Mouse (Mus musculus) embryo, embryonic 10.5 days (tissue): ENCODE results near the gene Dagla.

Experiments
- DNase-seq: peaks from one replicate; pipeline ENCODE4 v3.0.0-alpha.2; 2015; ENCODE audit warnings: low spot score

Dagla gene

DNA sequence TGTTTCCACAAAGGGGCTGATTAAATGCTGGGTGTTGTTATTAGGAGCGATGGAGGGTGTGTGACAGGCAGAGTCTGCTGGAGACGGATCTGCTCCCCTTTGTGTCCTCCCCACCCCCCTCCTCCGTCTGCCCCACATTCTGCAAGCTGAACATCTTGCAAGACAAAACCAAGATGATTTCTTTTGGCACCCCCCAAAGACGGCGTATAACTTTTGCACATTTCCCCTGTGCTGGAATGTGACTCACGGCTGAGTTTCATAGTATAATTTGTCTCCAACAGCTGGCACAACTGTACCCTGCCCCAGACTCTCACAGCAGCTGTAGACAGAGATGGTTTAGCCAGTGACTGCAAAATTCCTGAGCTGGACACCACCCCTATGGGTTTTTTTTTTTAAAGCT, 3.3 kb upstream of the Dagla start:
- no peak for DNase-seq

DNA sequence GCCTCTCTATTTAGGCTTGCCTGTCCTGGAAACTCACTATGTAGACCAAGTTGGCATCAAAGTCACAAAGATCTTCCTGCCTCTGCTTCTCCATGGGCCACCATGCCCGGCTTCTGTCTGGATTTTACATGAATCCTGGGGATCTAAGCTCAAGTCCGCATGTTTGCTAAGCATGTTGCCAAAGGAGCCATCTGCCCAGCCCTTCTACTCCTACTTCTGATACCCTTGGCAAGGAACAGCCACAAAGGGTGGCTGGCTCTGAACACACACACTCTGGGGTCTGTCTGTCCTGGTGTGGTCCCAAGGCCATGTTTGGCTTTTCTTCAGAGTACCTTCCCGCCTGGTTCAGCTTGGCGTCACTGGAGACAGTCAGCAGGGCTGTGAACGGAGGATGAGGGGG, 2.7 kb upstream of the Dagla start:
- DNase-seq = no peak

DNA sequence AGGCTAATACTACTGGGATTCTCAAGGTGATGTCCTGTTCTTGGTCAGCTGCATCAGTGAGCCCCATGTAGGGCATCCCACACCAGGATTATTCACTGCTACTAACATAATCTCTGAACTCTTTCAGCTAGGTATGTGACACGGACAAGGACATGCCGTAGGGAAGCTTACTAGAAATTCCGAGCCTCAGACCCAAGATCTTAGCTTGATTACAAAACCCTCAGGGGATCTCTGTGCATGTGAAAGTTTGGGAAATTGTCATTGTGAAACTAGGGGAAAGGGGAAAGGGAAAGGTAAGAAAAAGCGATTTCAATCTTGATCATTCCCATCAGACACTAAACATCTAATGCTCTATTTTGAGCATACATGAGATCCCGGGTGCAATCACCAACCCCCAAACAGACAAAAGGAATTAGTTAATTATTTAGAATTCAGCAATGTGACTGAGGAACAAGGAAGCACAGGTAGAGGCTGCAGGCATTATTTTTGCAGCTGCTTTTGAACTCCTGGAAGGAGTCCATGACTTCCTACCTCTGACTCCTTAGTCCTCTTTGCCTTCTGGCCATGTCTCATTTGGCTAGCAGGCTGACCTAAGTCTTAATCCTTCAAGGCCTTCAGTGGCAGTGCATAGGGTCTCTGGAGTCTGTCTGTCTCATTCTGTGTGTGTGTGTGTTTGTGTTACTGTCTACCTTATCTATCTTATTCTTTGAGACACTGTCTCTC, 2.0 kb upstream of the Dagla start:
- DNase-seq = no peak

DNA sequence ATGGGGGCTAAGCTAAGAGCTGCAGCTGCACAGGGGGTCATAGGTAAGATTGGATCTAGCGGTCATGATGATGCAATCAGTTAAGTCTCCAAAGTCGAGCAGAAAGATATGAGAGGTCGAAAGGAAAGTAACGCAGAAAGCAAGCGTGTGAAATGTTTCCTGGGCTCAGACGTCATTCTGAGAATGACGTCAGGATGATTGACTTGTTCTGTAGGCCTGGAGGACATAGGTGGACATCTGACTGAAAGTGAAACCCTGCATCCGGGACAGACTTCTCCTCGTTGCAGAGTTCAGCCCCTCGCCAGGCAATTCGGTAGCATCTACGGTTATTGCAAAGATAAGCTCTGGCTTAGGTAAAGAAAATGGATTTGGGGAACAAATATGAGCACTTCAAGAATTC, 963 bp upstream of the Dagla start:
- no peak for DNase-seq

DNA sequence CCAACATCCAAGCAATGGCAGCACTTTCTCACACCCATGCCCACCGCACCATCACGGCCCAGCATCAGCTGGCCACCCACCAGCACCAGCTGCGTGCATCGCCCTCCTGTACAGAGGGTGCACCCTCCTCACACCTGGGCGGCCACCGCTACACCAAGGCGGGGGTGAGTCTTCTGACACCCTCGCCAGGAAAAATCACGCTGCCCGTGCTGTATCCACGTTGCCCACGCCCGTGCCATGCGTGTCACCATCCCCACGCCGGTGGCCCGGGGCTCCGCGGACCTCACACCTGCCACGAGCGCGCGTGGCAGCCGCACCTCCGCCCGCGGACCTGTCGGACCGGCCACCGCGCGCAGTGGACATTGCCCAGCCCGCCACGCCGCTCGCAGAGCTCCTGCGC, 282 bp downstream of the Dagla start:
- no peak for DNase-seq

DNA sequence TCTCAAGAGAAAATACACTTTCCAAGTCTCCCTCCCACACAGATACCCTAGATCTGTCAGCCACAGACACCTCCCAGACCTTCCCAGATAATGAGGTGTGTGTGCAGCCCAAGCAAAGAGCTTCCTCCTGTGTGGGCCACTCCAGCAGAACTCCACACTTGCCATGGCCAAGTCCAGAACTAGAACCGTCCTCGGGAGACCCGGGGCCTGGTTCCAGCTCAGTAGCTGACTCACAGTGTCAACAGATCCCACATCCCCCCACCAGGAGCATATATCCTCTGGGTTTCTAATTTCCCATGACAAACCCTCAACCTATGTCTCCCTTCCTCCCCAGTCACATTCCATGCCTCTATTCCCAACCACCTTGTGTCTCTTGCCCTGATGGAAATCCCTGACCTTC, 1.8 kb downstream of the Dagla start:
- DNase-seq = no peak

DNA sequence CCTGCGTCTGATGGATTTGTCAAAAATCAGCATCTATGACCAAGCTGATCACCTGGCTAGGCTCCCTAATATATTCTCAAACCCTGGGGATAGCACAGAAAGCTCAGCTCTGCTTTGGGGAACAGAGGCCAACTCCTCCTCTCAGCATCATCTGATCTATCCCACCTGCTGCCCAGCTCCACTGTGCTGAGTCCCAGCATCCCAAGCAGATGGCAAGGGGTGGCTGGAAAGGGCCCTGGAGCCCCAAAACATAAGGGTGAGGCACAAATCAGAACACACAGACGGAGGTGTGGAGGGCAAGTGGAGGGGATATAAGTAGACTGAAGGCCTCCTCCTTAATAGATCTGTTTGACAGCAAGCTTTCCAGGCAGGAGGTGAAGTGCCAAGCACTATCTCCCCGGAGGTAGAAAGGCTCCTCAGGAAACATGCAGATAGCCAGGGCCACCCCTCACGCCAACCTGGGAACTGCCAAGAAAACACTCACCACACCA, 2.8 kb downstream of the Dagla start:
- no peak for DNase-seq

DNA sequence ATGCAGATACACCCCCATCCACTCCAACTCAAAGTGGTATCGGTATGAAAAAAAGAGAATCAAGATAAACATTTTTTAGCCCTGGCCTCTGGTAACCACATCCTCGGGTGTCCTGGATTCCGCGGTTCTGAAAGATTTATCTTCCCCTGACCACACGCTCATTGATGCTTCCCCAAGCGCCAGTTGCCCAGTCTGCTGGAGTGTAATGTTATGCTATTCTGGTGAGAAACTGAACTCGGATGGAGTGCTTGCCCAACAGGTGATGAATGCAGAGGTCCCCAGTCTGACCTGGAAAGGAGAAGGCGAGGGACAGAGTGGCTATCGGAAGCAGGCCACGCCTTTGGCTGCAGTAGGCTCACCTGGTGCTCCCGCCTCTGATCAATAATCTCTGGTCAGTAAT, 3.4 kb downstream of the Dagla start:
- no peak for DNase-seq

DNA sequence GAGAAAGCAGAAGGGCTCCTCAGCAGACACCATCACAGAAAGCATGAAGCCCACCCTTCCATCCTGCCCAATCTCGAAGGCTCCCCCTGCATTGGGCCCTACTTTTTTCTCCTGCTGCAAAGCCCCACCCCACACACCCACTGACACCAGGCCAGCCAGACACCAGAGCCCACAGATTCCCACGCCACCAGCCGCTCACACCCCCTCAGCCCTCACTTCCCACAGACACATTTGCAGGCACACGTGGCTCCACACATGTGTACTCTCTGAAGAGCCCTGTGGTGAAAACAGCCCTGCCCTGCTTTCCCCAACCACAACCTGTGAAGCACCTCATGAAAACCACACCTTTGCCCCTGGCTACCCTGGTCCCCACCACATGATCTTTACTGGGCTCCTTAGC, 3.9 kb downstream of the Dagla start:
- DNase-seq = no peak

DNA sequence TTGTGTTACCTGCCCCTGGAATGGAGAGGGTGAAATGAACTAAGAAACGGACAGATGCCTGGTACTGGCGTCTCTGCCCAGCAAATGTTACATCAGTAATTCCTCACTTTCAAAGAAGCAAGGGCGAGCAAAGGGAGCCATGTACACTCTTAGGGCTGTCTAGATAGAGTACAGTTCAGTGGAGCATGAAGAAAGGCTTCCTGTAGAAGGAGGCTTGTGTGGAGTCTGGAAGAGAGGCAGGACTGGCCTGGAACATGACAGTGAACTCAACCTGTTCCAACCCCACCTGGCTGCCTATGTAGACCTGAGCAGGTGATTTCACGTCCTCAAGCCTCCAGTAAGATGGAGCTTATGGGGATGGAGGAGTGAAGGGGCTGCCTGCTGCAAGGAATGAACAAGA, 6.4 kb downstream of the Dagla start:
- no peak for DNase-seq

DNA sequence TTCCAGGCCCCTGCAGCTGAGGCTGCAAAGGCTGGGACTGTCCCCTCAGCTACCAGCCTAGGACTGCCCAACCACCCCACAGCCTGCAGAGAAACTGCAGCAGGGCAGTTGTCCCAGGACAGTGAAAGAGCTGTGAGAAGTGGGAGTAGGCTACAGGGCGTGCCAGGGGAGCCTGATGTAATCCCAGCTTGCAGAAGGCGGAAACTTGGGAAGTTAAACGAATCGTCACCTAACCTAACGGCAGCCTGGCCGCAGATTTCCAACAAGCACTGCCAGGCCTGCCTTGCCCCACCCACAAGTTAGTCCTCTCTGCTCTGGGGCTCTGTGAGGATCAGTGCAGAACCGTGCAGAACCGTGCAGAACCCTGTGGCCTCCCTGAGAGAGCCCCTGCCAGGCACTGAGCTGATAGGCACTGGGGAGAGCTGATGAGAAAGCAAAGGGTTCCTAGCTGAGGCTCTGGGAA, 7.6 kb downstream of the Dagla start:
- DNase-seq = no peak

DNA sequence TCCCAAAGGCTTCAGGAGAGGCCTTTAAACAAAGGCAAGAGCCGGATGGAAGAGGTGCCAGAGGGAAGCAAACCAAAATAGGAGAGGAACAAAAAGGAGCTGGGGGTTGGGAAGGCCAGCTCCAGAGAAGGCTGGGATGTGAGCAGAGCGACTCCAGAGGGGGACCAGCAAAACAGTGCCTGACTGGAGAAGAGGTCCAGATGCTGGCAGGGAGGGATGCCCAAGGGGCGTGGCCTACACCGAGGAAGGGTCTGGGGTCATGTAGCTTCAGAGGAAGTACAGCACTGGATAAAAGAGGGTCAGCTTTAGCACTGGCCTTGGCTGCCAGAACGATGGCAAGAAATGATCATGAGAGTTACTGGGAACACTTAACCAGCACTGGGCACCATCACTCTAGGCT, 8.4 kb downstream of the Dagla start:
- peak; percentile 57 for DNase-seq

DNA sequence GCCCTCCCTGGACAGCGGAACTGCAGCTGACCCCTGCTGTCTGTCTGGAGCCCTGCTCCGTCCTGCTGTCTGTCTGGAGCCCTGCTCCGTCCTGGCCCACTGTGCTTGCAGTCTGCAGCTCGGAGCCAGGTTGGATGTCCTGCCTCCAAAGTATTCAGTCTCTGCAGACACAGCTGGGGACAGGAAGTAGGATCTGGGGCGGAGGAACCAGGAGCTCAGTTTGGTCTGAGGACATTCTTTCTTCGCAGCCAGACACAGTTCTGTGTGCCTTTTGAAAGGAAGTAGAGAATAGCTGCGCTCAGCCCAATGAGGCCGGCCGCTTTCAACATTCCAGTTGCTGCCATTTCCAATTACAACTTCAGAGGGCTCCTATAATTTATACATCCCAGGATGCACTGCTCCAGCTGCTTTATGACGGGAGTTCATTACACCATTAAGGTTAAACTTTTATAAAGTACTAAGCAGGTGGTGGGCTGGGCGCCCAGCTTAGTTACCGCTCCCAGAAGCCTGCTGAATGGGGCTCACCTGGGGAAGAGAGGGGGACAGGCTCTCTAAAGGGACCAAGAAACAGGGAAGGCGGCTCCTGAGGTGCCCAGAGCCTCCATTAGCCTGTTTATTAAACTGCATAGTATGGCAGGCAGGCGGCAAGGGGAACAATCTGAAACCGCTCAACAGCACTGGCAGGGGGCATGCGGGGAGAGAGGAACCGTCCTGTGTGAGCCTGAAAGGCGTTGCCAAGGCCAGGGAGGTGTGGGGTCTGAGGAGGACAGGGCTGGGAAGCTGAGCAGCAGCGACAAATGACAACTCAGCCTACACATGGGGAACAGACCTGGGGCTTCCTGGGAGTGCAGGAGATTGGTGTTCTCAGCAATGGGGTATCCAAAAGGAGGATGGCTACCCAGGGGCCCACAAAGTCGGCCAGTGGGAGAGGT, 9.8 kb downstream of the Dagla start:
- peak; percentile 54 for DNase-seq

DNA sequence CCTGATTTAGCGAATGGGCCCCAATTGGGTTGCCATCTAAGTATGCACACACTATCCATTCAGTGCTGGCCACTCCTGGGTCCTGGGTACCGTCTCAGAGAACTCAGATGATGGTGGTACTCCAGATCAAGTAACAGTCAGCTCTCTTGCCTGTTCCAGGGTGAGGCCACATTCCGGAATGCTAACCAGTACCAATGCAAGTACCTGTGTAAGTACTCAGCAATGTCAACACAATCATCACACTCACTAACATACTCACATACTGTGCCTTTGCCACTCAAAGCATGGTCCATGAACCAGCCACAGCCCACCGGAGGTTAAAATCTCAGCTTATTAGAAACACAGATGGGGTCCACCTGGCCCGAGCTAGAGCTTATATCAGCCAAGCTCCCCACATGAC, 10.7 kb downstream of the Dagla start:
- DNase-seq = no peak

DNA sequence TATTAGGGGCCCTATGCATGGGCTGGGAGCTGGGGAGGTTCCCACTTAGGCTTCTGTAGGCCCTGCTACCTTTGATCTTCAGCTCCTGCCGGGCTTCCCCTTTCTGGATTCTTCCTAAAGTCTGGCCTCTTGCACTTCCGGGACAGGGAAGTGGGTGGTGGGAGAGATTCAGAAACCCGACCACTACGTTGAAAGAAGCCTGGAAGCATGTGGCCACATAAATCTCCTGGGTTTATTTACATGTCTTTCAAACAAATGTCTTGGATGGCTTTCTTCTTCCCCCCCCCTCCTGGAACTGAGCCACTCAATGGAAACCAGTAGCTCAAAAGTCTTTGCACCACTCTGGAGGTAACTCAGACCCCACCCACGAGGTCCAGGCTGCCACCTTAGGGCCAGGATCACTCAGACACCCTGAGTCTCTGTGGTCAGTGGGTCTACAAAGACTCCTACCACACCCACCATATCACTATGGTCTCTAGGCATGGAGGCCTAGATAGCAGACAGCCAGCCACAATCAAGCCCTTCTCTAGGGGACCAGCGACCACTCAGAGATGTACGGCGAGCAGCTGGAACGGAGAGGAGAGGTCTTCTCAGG, 12.7 kb downstream of the Dagla start:
- DNase-seq = no peak

DNA sequence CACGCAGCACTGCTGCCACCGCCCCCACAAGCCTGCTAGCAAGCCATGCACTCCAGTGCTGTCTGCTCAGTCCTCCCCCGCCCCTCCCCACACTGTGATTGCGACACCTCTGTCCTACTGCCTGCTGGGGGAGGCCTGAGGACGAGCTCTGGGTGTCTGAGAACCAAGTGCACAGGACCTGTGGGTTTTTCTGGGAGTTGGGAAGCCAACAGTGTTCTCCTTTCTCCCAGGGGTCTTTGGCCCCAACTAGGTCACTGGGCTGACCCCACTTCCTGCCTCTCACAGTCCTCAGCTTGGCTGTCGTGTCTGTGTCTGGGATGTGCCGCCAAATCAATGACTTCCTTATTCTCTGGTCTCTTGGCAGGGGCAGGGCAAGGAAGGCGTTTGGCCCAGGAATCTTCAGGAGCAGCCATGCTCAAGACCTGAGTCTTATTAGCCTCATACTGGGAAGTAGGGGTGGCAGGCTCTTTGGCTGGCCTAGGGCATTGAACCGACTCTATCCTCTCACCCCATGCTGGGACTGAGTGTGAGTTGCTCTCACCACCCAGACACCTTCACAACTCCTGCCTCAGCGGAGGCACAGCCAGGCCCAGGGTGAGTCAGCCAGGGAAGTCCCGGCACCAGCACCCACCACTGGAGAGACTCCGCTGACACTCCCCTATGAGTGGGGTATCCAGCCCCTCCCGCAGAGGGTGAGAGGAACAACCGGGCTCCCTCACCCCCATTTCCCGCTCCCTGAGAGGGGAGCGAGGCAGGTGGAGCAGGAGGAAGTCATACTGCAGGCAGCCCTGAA, 14.3 kb downstream of the Dagla start:
- no peak for DNase-seq

DNA sequence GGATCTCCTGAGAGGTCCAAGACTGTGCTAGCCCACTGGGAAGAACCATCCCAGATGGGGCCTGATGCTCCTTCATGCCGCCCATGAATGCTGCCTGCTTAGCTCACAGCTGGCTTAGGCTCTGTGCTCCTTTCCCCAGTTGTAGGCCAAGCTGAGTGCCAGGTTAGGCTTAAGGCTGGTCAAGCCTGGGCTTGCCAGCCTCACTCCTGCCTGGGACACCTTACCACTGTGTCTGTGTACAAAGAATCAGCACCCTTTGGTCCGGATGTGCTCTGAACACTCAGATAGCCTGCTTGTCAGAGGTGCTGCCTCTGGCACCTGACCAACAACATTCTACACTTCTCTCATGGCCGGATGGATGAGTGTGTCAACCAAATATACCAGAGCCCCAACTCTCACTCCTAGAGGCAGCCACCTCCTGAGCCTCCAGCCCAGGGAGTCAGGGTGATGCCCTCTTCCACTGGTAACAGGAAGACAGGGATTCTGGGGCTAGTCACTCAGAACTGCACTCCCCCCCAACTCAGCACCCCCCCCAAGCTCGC, 15.0 kb downstream of the Dagla start:
- DNase-seq = no peak

DNA sequence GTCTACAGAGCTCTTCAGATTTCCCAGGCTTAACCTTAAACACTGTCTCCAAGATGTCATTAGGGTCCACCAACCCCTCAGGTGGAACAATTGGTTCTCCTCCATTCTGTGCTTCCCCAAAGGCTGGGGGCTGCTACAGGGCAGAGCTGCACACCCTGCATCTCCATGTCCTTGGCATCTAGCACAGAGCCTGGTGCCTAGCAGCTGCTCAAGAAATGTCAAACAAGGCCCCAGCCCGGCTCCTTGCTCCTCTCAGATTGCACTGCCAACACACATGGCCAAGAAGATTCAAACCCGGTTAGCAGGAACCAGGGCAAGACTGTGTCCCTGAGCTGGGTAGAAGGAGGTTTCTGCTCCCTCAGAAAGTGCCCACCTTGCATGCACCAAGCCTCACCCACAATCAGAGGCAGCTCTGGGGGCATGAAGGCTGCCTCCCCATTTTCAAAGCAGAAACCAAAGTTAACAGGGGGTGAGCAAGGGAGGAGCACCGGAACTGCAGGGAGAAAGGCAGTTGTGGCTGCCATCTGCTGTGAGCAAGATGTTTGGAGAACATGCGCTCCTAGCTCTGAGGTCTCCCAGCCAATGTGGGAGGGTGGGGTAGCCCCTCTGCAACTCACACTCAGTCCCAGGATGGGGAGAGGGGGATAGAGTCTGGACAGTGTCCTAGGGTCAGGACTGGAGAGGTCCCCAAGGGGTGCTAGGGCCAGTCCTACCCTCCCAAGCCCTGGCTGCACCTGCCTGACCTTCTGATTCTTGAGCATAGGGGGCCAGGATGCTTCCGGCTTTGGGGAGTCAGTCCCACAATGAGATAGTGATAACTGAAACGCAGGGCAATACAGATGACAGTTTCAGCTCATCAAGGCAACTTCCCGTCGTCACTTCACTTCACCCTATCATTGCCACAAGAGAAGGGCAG, 16.3 kb downstream of the Dagla start:
- DNase-seq = no peak

DNA sequence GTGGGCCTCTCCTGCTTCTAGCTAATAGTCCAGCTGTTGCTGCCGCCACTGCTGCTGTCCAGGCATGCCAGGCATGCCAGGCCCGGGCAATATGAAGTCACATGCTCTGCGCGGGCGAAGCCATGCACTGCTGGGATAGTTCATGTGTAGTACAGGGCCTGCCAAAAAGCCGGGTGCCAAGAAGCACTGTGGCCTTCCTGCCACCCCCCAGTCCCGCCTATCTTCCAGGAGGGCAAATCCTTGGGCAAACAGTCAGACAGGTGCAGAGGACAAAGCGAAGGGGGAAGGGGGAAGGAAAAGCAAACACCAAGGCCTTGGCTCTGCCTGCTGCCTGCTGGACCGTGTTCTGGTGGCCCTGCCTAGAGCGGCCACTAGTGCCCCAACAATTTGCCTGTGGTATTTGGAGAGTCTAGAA, 18.2 kb downstream of the Dagla start:
- no peak for DNase-seq

DNA sequence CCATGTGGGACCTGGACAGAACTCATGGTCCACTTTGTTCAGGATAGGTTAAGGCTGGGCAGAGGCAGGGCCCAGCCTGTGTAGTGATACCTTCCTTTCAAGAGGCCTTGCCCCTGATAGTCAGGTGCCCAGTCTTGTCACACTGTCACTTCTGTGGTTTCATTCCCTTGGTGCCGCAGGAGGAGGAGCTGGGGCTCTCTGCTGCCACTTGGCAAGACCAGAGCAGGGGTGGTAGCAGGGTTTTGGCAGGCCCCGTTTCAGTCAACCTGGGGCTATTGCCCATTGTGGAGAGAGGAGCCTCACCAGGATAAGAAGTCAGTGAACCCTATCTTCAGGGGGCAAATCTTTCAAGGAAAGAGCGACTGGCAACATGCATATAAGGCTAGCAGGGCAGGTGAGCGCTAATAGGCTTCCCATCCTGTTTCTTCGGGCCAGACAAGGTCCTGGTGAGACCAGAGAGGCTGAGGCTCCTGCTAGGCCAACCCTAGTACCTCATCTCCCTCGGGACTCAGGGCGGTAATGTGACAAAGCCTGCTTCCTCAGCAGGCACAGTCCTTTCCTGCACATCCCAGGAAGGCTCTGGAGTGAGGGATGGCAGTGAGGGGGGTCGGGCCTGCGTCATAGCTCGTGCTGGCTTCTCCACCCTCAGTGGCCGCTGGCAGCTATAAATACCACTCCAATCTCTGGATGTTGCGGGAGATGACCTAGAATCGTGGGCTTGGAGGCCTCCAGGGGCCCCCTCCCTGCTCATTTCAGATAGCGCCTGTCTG, 23.7 kb downstream of the Dagla start:
- no peak for DNase-seq
